Mouse (Mus musculus): ENCODE data around the gene Cdcp1.

The Cdcp1 gene

DNA sequence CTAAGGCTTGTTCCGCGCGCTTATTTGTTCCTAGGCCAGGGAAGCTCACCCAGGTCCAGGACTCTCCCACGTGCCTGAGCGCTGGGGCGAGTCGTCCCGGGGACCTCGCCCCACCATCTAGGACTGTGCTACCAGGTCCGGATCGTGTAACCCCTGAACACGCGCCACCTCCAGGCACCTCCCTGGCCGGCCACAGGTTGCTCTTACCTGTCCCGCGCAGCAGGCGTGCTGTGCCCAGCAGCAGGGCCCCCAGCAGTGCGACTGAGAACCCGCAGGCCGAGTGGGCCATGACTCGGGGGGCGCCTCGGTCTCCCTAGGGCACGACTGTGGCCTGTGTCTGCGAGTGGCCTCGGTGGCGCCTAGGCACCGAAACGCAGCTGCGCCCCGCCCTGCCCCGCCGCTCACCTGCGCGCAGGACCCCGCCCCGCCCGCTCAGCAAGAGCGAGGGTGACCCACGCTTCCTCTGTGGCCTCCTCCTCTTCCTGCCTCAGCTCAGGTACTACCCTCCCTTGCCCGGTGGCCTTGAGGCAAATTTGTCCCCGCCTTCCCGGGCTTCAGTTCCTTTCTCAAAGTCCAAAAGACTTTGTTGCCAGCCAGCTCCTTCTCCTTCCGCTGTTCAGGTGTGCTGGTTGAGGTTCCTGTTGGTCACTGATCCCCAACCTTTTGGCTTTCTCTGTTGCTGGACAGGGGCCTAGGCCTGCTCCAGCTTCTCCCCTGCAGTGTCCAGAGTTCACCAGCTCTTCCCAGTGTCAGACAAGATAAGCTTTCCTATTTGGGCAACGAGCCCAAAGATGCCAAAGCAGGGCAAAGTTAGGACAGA is at the start of gene Cdcp1:
TSS of gene Cdcp1 (minus strand) at position 418 of the 820 bp plus-strand sequence.
- no peak for DNase-seq (ENCODE audit: low spot score)

DNA sequence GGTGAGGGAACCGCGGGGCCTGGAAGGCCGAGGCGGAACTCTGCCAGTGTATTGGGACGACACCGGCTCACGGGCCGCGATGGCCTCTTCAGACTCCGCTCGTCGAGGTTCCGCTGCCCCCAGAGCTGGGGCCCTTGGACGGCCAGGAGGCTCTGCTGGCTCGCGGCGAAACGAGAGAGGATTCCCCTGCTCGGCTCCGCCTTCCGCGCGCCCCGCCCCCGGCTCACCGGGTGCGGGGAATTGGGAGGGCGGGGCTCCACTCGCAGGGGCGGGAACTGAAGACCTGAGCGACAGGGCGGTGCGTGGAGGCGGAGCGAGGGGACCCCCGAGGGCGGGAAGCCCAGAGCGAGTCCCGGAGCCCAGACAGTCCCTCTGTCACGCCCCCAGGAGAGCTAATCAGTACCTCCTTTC is 44.8 kb upstream of the Cdcp1 start, which contains the start of gene Tmem158:
TSS of gene Tmem158 (minus strand) at position 154 of the 411 bp plus-strand sequence.
- DNase-seq (ENCODE audit: low spot score), result peak; percentile 80

DNA sequence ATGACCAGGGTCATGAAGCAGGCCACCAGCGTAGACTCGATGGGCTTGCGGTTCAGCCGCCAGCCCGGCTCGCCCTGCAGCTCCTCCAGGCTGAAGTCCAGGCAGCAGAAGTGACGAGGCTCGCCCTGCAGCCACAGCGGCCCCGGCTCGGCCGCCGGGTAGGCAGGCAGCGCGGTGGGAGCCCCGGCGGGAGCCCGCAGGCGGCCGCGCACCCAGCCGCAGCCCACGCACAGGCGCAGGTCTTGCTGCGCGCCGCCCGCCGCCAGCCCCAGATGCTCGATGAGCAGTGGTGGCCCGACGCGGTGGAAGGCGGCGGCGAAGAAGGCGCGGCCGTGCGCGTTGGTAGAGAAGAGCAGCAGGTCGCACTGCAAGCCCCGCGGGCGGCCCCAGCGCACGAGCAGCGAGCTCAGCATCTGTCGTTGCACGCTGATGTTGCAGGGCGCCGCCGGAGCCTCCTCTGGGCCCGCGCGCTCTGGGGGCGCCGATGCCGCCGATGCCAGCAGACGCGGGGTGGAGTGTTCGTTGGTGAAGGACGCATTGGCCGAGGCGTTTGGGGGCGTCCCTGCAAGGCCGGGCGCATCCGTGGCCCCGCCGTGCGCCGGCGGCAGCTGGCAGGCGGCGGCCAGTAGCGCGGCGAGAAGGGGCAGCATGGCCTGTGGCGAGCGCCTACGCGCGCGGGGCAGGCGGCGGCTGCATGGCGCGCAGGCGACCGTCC is 44.2 kb upstream of the Cdcp1 start:
- DNase-seq (ENCODE audit: low spot score), result peak; percentile 51

DNA sequence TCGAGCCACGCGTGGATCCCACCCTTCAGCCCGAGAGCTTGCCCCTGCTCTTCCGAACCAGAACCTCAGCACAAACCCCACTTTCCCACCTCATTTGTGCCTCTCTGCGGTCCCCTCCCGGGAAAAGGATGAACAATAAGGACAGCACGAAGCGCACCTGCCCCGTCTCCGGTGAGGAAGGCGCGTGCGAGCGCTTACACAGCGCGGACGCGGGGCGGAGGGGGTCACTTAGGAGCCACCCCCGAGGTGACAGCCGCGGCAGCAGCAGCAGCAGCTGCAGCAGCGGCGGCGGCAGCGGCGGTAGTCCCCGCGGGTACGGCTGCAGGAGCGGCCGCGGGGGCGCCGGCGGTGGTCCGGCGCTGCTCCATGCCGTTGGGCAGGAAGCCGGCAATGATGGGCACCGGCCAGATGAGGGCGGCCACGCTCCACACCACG is 43.6 kb upstream of the Cdcp1 start:
- DNase-seq (ENCODE audit: low spot score), result peak; percentile 65

DNA sequence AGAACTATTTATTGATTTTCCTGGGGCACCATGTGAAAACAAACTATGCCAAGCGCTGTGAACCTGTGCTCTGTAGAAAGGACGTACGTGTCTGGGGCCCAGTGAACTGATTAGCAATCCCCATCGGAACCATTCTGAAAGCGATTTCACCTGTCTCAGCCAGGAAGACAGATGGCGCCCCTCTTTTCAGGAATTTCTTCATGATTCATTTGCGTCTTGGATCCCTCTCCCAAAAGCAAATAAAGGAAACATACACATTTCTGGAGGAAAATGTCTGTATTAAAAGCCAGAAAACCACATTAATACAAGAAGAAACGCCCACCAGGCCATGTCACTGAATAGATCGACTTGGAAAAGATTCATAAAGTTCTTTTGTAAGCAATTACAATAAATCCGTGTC is 43.0 kb upstream of the Cdcp1 start:
- DNase-seq (ENCODE audit: low spot score), result no peak

DNA sequence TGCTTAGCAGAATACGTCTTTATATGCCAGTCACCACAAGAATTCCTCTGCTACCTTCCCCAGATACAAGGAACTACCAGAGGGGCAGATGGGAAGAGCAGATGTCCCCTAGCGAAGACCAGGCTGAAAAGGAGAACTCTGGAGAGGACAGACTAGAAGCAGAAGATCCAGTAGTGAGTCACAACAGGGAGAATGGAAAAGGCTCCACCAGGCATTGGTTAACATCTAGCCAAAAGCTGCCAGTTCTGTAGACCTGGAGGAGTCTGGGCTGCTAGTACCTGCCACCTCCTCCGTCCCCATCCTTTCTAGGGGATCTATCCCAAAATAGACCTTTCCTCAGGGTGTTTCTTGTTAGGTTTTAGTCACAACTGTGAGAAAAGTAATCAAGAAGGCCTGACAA is 39.9 kb upstream of the Cdcp1 start:
- no peak for DNase-seq (ENCODE audit: low spot score)

DNA sequence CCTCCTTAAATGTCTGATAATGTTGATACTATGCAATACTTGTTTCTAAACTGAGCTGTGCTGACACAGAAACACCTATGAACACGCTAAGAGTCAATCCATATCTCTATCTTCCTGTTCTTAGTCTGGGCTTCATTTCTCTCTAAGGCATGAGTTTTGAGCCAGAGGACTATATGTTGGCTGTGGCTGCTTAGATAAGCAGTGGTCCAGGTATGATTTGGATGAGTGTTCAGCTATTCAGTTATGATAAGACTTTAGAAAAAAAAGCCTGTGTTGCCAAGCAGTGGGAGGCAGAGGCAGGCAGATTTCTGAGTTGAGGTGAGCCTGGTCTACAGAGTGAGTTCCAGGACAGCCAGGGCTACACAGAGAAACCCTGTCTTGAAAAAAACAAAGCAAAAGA is 32.2 kb upstream of the Cdcp1 start:
- DNase-seq (ENCODE audit: low spot score), result no peak

DNA sequence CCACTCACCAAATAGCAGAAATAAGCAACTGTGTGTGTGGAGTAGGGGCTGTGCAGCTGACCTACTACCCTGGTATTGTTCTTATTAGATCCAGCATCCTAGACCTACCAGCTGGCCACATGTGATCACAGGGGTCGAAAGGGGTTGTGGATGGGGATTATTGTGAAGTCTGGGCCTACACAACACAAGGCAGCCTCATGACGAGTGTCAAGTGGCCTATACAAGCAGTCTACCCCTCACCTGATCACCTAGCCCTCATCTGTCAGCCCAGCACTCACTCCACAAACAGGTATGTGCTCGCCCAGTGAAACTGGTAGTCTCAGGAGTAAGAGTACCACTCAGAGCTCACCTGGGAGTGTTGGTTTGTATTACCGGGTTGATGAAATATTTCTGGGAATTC is 29.3 kb upstream of the Cdcp1 start:
- no peak for DNase-seq (ENCODE audit: low spot score)

DNA sequence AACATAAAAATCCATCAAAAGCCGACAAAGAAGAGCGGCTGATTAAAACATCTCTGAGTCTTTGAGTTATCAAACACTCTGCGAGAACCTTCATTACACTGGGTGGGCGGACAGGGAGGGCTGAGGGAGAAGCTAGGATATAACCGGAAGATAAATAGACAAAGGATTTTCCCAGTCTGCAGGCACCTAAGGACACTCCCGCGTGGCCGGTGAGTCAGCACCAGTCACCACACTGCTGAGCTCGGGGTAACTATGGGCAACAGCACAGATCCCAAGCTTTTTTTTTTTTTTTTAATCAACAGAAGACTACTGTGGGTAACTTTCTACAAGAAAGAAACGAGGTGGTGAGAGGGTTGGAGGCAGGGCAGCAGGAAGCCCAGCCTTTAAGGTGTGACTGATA is 28.1 kb upstream of the Cdcp1 start:
- DNase-seq (ENCODE audit: low spot score), result no peak

DNA sequence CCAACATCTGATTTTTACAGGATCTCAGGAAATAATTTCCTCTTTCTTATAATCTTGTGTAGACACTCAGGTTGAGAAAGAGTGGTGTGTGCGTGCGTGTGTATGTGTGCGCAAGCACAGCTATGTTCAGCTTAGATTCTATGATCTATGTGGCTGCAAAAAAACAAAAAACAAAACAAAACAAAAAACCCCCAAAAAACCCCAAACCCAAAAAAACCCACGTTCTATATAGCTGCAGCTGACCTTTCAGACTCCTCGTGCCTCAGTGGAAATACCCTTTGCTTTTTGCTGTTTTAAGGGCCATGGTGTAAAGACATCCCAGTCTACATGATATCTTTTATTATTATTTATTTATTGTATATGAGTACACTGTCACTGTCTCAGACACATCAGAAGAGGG is 25.4 kb upstream of the Cdcp1 start:
- DNase-seq (ENCODE audit: low spot score), result no peak

DNA sequence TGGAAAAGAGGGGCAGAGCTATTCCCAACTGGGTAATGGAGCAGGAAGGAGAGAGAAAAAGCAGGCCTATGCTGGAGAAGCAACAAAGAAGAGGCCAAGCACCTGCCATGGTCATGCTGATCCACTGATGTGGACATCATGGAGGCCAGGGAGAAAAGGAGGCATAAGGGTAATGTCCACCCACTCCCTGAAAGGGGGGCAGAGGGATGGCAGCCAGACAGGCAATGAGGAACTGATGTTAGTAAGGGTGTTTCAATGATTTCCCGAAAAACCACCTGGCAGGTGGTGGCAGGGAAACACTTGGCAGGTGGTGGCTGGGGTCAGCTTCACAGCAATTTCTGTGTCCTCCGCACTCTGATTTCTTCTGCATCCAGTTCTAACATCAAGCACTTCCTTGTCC is 24.9 kb upstream of the Cdcp1 start:
- DNase-seq (ENCODE audit: low spot score), result no peak

DNA sequence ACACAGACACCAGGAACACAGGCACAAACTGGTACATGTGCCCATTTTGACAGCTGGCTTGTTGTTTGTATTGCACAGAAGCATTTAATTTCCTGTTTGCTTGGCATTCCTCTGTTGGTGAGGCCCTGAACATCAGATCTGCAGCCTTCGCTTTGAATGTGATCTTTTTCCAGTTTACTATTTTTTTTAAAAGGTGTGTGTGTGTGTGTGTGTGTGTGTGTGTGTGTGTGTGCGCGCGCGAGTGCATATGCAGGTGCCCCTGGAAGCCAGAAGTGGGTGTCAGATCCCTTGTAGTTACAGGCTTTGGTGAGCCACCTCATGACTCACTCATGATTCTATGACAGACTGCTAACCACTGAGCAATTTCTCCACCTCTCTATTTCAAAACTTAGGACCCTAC is 24.4 kb upstream of the Cdcp1 start:
- DNase-seq (ENCODE audit: low spot score), result no peak

DNA sequence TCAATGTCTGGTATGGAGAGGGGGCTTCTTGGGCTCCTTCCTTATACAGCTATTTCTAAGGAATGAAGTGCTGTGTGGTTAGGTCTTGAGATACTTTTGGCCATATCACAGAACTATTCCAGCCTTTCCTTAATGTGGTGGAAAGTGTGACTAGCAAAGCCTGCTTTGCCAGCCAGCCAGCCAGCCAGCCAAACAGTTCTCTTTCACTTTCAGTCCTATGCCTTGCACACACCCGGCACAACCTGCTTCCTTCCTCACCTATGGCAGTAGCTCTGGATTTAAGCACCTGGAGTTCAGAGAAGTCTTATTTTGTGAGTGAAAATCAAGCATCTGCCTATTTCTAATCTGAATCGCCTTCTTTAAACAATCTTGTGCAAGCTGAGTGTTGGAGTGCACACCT is 23.8 kb upstream of the Cdcp1 start:
- DNase-seq (ENCODE audit: low spot score), result no peak

DNA sequence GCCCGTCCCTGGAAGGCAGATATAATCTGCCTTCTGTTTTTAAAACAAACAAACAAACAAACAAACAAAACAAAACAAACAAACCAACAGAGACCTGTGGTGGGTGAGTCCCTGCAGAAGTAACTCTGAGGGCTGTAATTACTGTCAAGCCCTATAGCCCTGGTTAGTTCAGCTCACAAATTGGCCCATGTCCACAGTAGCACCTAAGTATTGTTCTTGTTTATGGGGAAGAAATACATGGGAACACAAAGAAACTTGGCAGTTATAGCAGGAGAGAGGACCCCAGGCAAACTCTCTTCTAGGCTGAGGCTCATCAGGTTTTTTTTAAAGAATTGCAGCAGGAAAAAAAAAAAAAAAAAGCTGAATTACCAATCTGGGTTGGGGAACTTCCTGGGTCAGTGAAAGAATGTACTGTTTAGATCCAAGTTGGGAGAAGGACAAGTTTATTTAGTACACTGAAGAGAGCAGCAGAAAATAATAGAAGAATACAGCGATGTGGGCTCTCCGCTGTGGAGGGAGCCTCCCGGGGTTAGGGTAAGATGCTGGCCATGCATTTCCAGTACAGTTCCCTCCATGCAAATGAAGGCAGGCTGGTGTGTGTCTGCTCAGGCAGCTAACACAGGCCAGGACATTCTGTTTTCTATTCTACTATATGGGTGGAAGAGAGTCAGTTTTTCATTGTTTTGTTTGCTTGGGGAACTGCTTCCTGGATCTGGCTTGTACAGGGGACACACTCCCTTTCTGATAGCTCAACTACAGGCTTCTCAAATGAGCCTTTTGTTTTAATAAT is 22.6 kb upstream of the Cdcp1 start:
- DNase-seq (ENCODE audit: low spot score), result no peak

DNA sequence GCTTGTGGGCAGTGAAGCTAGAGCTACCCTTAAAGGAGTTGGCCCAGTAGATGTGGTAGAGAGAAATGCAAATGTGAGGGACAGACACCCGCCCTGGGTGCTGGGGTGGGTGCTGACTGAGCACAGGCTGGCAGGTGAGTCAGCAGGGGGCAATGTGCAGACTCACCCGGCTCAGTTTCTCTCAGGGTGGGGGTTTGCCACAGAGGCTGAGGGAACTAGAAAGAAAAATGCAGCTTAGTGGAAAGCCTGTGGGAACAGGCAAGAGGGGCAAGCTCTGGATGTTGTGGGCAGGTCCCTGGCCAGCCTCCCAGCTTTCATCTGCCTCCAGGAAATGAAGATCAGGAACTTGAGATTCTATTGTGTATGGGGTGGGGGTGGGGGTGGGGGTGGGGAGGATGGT is 21.9 kb upstream of the Cdcp1 start:
- peak; percentile 31 for DNase-seq (ENCODE audit: low spot score)

DNA sequence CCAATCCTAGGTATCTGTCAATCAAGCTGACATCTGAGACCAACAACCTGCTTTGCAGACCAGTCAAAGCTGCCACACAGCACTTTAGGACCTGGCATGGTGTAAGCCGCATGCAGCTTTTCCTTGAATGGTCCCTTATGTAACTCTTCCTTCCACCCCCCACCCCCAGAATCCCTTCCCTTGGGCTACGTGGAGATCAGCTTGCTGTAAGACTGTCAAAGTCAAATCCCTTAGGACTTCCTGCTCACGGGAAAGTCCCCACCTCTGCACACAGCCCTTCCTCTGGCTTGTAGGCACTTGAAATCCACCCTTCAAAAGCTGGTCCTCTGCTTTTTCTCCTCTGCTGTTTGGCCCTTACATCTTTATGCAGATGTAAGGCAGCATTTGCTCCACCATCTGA is 19.8 kb upstream of the Cdcp1 start:
- no peak for DNase-seq (ENCODE audit: low spot score)

DNA sequence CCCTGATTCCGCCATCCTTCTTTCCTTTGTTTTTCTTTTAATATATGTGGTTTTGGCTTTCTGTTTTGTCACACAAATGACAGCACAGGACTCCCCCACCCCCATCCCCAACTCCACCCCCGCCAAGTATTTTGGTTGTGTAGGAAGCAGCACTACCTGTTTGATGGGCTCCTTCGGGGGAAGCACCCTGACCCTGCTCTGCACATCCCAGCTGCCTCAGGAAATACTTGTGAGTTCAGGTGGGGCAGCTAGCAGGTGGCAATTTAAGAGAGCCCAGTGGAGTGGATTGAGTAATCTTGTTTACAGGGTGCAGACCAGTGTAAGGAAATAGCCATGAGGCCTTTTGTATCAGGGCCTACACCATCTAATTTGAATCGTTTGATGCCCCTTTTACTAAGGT is 14.0 kb upstream of the Cdcp1 start:
- no peak for DNase-seq (ENCODE audit: low spot score)

DNA sequence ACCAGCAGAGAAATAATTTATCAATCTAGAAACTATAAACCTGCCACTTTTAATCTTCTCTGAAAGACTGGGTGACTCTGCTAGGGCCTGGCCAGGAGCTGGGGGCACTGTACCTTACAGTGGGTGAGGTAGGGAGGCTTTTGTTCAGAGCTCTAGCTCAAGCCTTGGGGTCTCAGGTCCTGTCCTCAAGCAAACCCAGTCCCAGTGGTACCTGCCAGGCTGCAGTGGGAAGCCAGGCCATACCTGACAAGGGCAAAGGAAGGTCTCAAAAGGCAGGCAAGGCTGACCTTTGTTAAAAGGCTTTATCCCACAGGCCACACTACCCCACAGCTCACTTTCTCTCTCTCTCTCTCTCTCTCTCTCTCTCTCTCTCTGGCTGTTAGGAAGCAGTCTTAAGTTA is 12.8 kb upstream of the Cdcp1 start:
- DNase-seq (ENCODE audit: low spot score), result no peak

DNA sequence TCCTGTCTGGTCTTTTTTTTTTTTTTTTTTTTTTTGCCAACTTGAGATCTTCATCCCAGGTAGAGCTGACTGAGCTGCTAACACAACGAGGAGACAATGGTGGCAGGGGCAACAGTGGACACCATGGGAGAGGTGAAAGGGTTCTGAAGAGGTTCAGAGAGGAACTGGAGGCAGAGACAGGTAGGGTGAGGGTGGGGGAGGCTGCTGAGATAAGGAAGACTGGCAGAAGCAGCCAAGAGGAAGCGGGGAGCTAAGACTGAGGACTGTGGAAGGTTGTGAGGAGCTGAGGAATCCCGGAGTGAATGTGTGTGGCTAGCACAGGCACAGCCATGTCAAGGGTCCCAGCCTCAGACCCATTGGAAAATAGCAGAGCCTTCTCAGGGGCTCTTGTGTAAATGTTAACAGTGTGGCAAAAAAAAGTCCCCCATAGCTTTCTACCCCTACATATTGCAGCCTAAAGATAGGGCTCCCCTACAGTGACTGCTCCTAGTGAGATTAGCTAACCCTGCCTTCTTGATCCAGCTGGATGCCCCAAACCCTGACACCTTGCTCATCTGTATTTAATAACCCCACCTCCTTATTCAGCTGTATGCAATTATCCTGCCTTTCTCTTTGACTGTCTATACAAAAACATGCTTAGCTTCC is 11.4 kb upstream of the Cdcp1 start:
- DNase-seq (ENCODE audit: low spot score), result no peak

DNA sequence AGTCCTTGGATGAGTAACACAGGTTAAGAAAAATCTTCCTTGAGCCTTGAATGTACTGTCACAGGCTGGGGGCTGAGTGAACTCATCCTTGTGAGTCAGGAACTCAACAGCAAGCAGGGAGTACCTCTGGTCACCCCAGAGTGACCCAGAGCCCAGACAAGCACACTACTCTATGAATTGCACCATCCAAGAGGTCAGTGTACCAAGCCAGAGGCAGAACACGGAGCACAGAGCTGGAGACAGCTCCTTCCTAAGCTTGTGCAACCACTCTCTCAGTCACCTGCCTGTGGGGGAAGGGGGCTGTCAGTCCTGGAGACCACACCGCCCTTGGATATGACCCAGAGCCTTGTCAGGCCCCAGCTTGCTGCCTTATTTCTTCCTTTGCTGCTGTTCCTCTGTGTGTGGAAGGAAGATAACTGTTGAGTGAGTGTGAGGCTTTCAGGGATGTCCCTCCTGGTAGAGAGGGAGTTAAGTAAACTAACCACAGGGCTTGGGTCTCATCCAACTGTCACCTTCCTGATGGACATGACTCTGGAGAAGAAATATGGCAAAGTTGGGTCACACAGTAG is 9.1 kb upstream of the Cdcp1 start:
- DNase-seq (ENCODE audit: low spot score), result no peak

DNA sequence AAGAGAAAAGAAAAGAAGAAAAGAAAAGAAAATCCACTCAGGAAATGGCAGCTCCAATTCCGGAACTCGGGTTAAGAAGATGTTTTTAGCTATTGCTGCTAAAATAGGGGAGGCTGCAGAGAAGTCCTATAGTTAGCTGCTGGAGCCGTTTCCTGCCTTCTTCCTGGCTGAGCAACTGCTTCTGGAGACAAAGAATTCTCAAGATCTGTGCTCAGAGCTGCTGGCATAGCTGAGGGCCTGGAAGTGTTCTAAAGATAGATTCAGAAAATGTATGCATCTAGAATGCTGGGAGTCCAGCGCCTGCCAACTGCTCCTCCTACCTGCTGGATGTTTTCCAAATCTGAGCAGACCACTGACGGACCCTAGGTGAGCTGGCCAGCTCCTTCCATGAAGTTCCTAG is 4.0 kb upstream of the Cdcp1 start:
- no peak for DNase-seq (ENCODE audit: low spot score)

DNA sequence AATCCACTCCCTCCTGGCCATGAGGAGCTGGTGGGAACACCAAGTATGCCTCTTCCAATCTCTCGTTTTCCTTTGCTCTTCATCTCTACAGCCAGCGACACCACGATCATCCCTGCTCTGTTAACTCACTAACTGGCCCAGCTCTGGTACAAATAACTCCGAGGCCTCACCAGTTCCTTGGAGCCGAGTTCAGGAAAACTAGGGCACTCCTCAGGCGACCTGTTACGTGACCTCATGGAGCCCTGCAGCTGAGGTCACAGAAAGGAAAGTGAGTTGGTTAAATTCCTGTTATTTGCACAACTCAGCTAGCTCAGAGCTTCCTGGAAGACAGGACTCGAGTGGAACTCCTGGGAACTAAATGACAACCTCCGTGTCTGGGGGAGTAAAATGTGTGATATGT is 2.5 kb downstream of the Cdcp1 start:
- DNase-seq (ENCODE audit: low spot score), result no peak

All from testis, postnatal 14 days (tissue).